Comparison of ENCODE assay signal across 9 mouse cellular contexts in genomic region chr3:102249401-102249991, GRCm38 (mm10). TPM values are rescaled to one million over a fixed set of nuclear protein-coding genes. Genes with fewer than 3 reads are reported as not detected.
A peak's percentile ranks its signal among the peaks of the same experiment; 100 is the strongest.
DNase-seq lines count a peak whose midpoint lies in the region; ATAC-seq and TF ChIP-seq lines count a peak whose summit lies in the region.
"Had no signal": no experiment of that assay in that cellular context is flagged by ENCODE, and none has a peak within 500 bp of the region (broad histone marks: within the 10 kb centered on the region; RNA-seq: fewer than 3 reads in every experiment).

No protein-coding gene starts in this region.

- no peak overlapping the region for H3K4me3 ChIP-seq in CH12.LX (replicated peaks in 1 of 3; ENCODE audit: low read depth in 2 of 3, low read length in 2 of 3, poor library complexity in 1 of 3)
- H3K4me3 ChIP-seq in embryonic fibroblast, embryonic 13.5 days (ENCODE audit: insufficient read depth, low read length) = no peak overlapping the region
- H3K4me3 ChIP-seq in hindbrain, embryonic 11.5 days (ENCODE audit: low read depth, low read length) = no peak overlapping the region
- H3K4me3 ChIP-seq in midbrain, embryonic 10.5 days = no peak overlapping the region
- H3K4me3 ChIP-seq in small intestine, adult 2 months (ENCODE audit: low read depth, low read length) = no peak overlapping the region
- H3K4me3 ChIP-seq: embryonic facial prominence, embryonic 13.5 days had no signal

- no peak for TF ChIP-seq POLR2A in CH12.LX (IDR thresholded peaks at IDR 0.05; ENCODE audit: low read depth, low read length)
- TF ChIP-seq POLR2A in embryonic fibroblast, embryonic 13.5 days (IDR thresholded peaks at IDR 0.05; ENCODE audit: low read depth, low read length) = no peak
- TF ChIP-seq POLR2A in small intestine, adult 2 months (IDR thresholded peaks at IDR 0.05; ENCODE audit: low read depth, low read length) = no peak

- in situ Hi-C loops in CH12.LX (cut with MboI; ENCODE audit: low pct_ligation_motif_present, low pct_unique_long_range_greater_than_20kb, low sequenced_read_pairs) = no loop called here

- TF ChIP-seq EP300 in CH12.LX (IDR thresholded peaks at IDR 0.05; ENCODE audit: low read length) = no peak

- H3K27ac ChIP-seq in CH12.LX (ENCODE audit: insufficient read depth, low read depth) = no peak overlapping the region
- H3K27ac ChIP-seq in embryonic fibroblast, embryonic 13.5 days (ENCODE audit: insufficient read depth, low read length) = no peak overlapping the region
- no peak overlapping the region for H3K27ac ChIP-seq in hindbrain, embryonic 11.5 days (ENCODE audit: low read depth, low read length)
- H3K27ac ChIP-seq in midbrain, embryonic 10.5 days (replicated peaks) = no peak overlapping the region
- no peak overlapping the region for H3K27ac ChIP-seq in small intestine, adult 2 months (ENCODE audit: insufficient read depth, low read depth, low read length)
- H3K27ac ChIP-seq: embryonic facial prominence, embryonic 13.5 days had no signal

- dilution Hi-C loops in CH12.LX (cut with MboI; ENCODE audit: extremely low pct_ligation_motif_present, extremely low pct_unique_long_range_greater_than_20kb, low sequenced_read_pairs) = no loop called here

- no peak overlapping the region for H3K9ac ChIP-seq in CH12.LX (ENCODE audit: insufficient read depth, low read depth)
- no peak overlapping the region for H3K9ac ChIP-seq in hindbrain, embryonic 11.5 days (ENCODE audit: low read depth, low read length)
- H3K9ac ChIP-seq: embryonic facial prominence, embryonic 13.5 days had no signal

- H3K36me3 ChIP-seq in CH12.LX (replicated peaks in 1 of 2; ENCODE audit: control insufficient read depth in 1 of 2, insufficient read depth in 1 of 2, low read length in 1 of 2) = no peaks in the 10 kb centered on the region
- H3K36me3 ChIP-seq in hindbrain, embryonic 11.5 days (ENCODE audit: control insufficient read depth, insufficient read depth, low read length) = no peaks in the 10 kb centered on the region
- H3K36me3 ChIP-seq in midbrain, embryonic 10.5 days = no peaks in the 10 kb centered on the region
- no peaks in the 10 kb centered on the region for H3K36me3 ChIP-seq in small intestine, adult 2 months (ENCODE audit: control insufficient read depth, insufficient read depth, low read length)
- H3K36me3 ChIP-seq: embryonic facial prominence, embryonic 13.5 days had no signal

- peaks cover 4% of the 10 kb centered on the region for H3K9me3 ChIP-seq in CH12.LX (replicated peaks; ENCODE audit: low read length)
- H3K9me3 ChIP-seq in hindbrain, embryonic 11.5 days (ENCODE audit: control insufficient read depth, low read length) = no peaks in the 10 kb centered on the region
- peaks cover 3% of the 10 kb centered on the region; the same call in 1 of the 2 replicates for H3K9me3 ChIP-seq in midbrain, embryonic 10.5 days (replicated peaks)
- H3K9me3 ChIP-seq: embryonic facial prominence, embryonic 13.5 days had no signal

- H3K27me3 ChIP-seq in CH12.LX (replicated peaks) = no peaks in the 10 kb centered on the region
- no peaks in the 10 kb centered on the region for H3K27me3 ChIP-seq in hindbrain, embryonic 11.5 days (ENCODE audit: control insufficient read depth, insufficient read depth, low read length)
- H3K27me3 ChIP-seq in midbrain, embryonic 10.5 days (ENCODE audit: low read depth, poor library complexity, severe bottlenecking) = 0 out of 2 replicates have a peak, but pooled peaks cover 8% of the 10 kb centered on the region
- H3K27me3 ChIP-seq in small intestine, adult 2 months (ENCODE audit: control insufficient read depth, insufficient read depth, low read length) = no peaks in the 10 kb centered on the region
- H3K27me3 ChIP-seq: embryonic facial prominence, embryonic 13.5 days had no signal

- WGBS in hindbrain, embryonic 11.5 days = 62% methylated on average over 9 of the region's 9 CpGs
- WGBS in midbrain, embryonic 10.5 days = 62% methylated on average over 9 of the region's 9 CpGs
- 52% methylated on average over 9 of the region's 9 CpGs for WGBS in small intestine, adult 2 months

- no peak overlapping the region for H3K4me2 ChIP-seq in CH12.LX (ENCODE audit: insufficient read depth, low read depth, poor library complexity, severe bottlenecking)
- H3K4me2 ChIP-seq in hindbrain, embryonic 11.5 days (replicated peaks; ENCODE audit: low read depth, low read length) = no peak overlapping the region
- H3K4me2 ChIP-seq: embryonic facial prominence, embryonic 13.5 days had no signal

- TF ChIP-seq CTCF in CH12.LX (conservative IDR thresholded peaks at IDR 0.05 in 1 of 2, IDR thresholded peaks at IDR 0.05 in 1 of 2; ENCODE audit: low read depth in 2 of 2, low read length in 2 of 2) = peak; percentile 68 to 70
- TF ChIP-seq CTCF in embryonic fibroblast, embryonic 13.5 days (IDR thresholded peaks at IDR 0.05; ENCODE audit: borderline replicate concordance, insufficient read depth, low read length) = peak; percentile 86; the same call in 1 of the 2 replicates
- peak; percentile 46; the same call in 1 of the 2 replicates for TF ChIP-seq CTCF in small intestine, adult 2 months (IDR thresholded peaks at IDR 0.05; ENCODE audit: extremely low read depth, insufficient read length, insufficient replicate concordance, low read depth, low read length)

- DNase-seq in CH12.LX (ENCODE audit: extremely low read depth) = peak; percentile 61
- DNase-seq in adrenal gland, adult 18-20 months (ENCODE audit: low spot score in 2 of 2) = peak; percentile 35 to 46
- peak; percentile 67 for DNase-seq in hindbrain, embryonic 11.5 days (ENCODE audit: low spot score)
- DNase-seq in layer of hippocampus, postnatal 36 days = peak; percentile 67
- peak; percentile 34 for DNase-seq in midbrain, embryonic 10.5 days (ENCODE audit: low spot score)

- peak; percentile 70 for TF ChIP-seq RAD21 in CH12.LX (IDR thresholded peaks at IDR 0.05; ENCODE audit: low read depth, low read length)

- no peaks in the 10 kb centered on the region for H3K79me2 ChIP-seq in CH12.LX (replicated peaks; ENCODE audit: control insufficient read depth, extremely low read depth, insufficient read depth, poor library complexity, severe bottlenecking)

- ATAC-seq in hindbrain, embryonic 11.5 days (ENCODE audit: low FRiP score) = no peak
- no peak for ATAC-seq in inflammation-experienced regulatory T-cells, adult 6 months

- peaks cover 0 to 4% of the 10 kb centered on the region in 2 experiments; a peak in 1 of 4 replicates for H3K4me1 ChIP-seq in CH12.LX (ENCODE audit: control insufficient read depth in 1 of 2, insufficient read depth in 2 of 2)
- no peaks in the 10 kb centered on the region for H3K4me1 ChIP-seq in embryonic fibroblast, embryonic 13.5 days (ENCODE audit: control insufficient read depth, insufficient read depth, low read length)
- no peaks in the 10 kb centered on the region for H3K4me1 ChIP-seq in hindbrain, embryonic 11.5 days (replicated peaks; ENCODE audit: control insufficient read depth, insufficient read depth, low read length)
- 0 out of 2 replicates have a peak, but pooled peaks cover 3% of the 10 kb centered on the region for H3K4me1 ChIP-seq in midbrain, embryonic 10.5 days
- no peaks in the 10 kb centered on the region for H3K4me1 ChIP-seq in small intestine, adult 2 months (ENCODE audit: control insufficient read depth, insufficient read depth, insufficient read length, low read length)

TF ChIP-seq in CH12.LX, 34 proteins besides CTCF, POLR2A, EP300 and RAD21:
- TF ChIP-seq USF1 (IDR thresholded peaks at IDR 0.05; ENCODE audit: low read depth, low read length) (no peak), SIN3A (IDR thresholded peaks at IDR 0.05; ENCODE audit: low read length) (no peak), SMC3 (IDR thresholded peaks at IDR 0.05; ENCODE audit: low read depth, low read length) (peak; percentile 61), ZNF384 (IDR thresholded peaks at IDR 0.05; ENCODE audit: low read depth, low read length) (peak; percentile 58; the same call in 1 of the 2 replicates), ZMIZ1 (IDR thresholded peaks at IDR 0.05; ENCODE audit: low read depth, low read length) (no peak), PAX5 (IDR thresholded peaks at IDR 0.05; ENCODE audit: low read length) (no peak), MYC (IDR thresholded peaks at IDR 0.05; ENCODE audit: low read depth, low read length) (no peak), NRF1 (IDR thresholded peaks at IDR 0.05; ENCODE audit: low read depth, low read length) (no peak), JUND (conservative IDR thresholded peaks at IDR 0.05; ENCODE audit: low read depth, low read length) (no peak), MAFK (IDR thresholded peaks at IDR 0.05; ENCODE audit: insufficient replicate concordance, low read length) (peak; percentile 98)

RNA-seq across cellular contexts. Expression of gene Vangl1, which starts 45.0 kb away (rescaled TPM):
- total RNA-seq in CH12.LX (2012; rRNA removed) = 0.04 TPM in 1 of 2 replicates, not detected in the other
- total RNA-seq in CH12.LX (2014; rRNA removed) = not detected in 2 replicates
- not detected in 2 replicates for polyA plus RNA-seq in CH12.LX (2012; ENCODE audit: insufficient read length, low read depth)
- total RNA-seq in adrenal gland, adult 18-20 months (2021) = 10 to 100 TPM; 20.7 to 28.0 TPM
- polyA plus RNA-seq in embryonic fibroblast, embryonic 13.5 days (2011; ENCODE audit: insufficient read length, low read depth, missing spikeins) = 23.2 and 30.0 TPM in 2 replicates
- 10.9 and 12.3 TPM in 2 replicates for polyA plus RNA-seq in hindbrain, embryonic 11.5 days (2014; fragmentation: Nextera tagmentation; extraction: Ambion mirVana)
- total RNA-seq in layer of hippocampus, postnatal 36 days (2021) = 1 to 10 TPM; 5.3 to 7.3 TPM
- polyA plus RNA-seq in midbrain, embryonic 10.5 days (2016; fragmentation: Nextera tagmentation; extraction: Ambion mirVana) = 11.0 and 13.1 TPM in 2 replicates
- polyA plus RNA-seq in small intestine, adult 2 months (2012; rRNA removed) = 6.2 and 7.7 TPM in 2 replicates
- polyA plus RNA-seq in inflammation-experienced regulatory T-cells, adult 6 months (2017; shearing (Covaris generic)) = under 1 TPM; 0.16 to 0.31 (median 0.17) TPM
